Mouse (Mus musculus) lung, embryonic 16.5 days (tissue): Measurements from ENCODE around the gene Ccnd1. TPM values are rescaled to one million over a fixed set of nuclear protein-coding genes. Genes with fewer than 3 reads are reported as not detected.

Source experiments
- ATAC-seq: fragments of 200-750 bp; cut with Nextera tagmentation; 2 replicates; pipeline ENCODE4 v1.8.0; 2017; ENCODE audit warnings: low read depth, mild to moderate bottlenecking, moderate library complexity
- H3K27ac ChIP-seq: fragments of 300-500 bp; sonication (generic); 2 replicates; pipeline ENCODE4 v1.5.1; 2014; ENCODE audit warnings: mild to moderate bottlenecking, control low read depth, low read length
- H3K27me3 ChIP-seq: fragments of 300-500 bp; sonication (generic); 2 replicates; pipeline ENCODE4 v1.6.1; 2014; ENCODE audit warnings: low read depth, low read length, mixed read lengths; ENCODE audit not compliant: control insufficient read depth, insufficient read depth
- H3K36me3 ChIP-seq: fragments of 300-500 bp; sonication (generic); 2 replicates; pipeline ENCODE4 v1.6.1; 2014; ENCODE audit warnings: low read length; ENCODE audit not compliant: control insufficient read depth, insufficient read depth
- H3K4me1 ChIP-seq: fragments of 300-500 bp; sonication (generic); replicated peaks from 2 replicates; pipeline ENCODE4 v1.6.1; 2014; ENCODE audit warnings: low read length, mixed read lengths; ENCODE audit not compliant: control insufficient read depth, insufficient read depth
- H3K4me2 ChIP-seq: fragments of 300-500 bp; sonication (generic); 2 replicates; pipeline ENCODE4 v1.6.1; 2014; ENCODE audit warnings: low read depth, low read length, control low read depth
- H3K4me3 ChIP-seq: fragments of 300-500 bp; sonication (generic); 2 replicates; pipeline ENCODE4 v1.5.1; 2014; ENCODE audit warnings: mild to moderate bottlenecking, low read length, control low read depth
- H3K9ac ChIP-seq: fragments of 300-500 bp; sonication (generic); 2 replicates; pipeline ENCODE4 v1.6.1; 2014; ENCODE audit warnings: low read length, control low read depth
- H3K9me3 ChIP-seq: fragments of 300-500 bp; sonication (generic); 2 replicates; pipeline ENCODE4 v1.6.1; 2016; ENCODE audit warnings: low read length; ENCODE audit not compliant: control insufficient read depth
- WGBS: fragments of 180-500 bp; shearing (Covaris S2); extraction: QIAGEN DNeasy Blood & Tissue Kit; methylation state at CpG from one replicate; pipeline ENCODE4 v1.1.7; 2014; 5-methylcytosine and 5-hydroxymethylcytosine counted together
- polyA plus RNA-seq: library from polyadenylated mRNA; unstranded; fragments of >200 nt; fragmentation: Nextera tagmentation; extraction: Ambion mirVana; gene quantifications from 2 replicates; pipeline ENCODE4 v1.2.1, GENCODE M21; 2015

Gene Ccnd1
- polyA plus RNA-seq, 1 experiment from 2014 or later: 122 TPM

DNA sequence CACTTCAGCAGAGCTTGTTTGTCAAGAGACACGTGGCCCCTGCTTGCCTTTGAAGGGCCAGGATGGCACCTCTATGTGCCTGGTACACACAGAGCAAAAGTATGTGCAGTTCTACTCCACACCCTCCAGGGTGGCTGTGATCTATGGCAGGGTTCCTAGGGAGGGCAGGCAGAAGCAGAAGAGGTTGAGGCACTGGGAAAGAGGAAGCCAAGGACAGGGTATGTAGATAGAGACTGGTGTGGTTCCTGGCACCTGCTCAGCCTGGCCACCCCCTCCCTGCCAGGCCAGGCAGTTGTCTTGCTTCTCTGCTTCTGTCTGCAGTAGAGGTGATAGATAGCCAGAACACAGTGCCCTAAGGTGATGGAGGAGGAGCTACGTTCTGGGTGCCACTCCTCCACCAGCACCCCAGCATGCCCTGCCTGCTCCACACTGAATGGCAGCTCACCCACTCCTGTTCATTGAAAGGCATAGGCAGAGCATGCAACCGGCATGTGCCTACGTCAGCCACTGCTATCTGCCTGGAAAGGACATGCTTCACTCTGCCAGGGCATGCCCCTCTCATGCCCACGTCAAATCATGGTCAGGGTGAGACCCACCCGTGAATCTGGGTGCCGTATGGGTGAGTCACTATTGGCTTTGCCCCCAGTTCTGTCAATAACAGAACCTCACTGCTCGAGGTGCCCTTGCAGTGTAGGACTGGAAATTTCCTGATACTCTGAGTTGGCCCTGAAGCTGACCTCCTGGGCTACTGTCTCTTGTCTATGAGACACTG is 31.5 kb upstream of the Ccnd1 start:
- Histone ChIP-seq H3K27ac (no peak overlapping the region), H3K27me3 (no peaks in the 10 kb centered on the region), H3K36me3 (no peaks in the 10 kb centered on the region), H3K9me3 (no peaks in the 10 kb centered on the region), H3K9ac (no peak overlapping the region), H3K4me2 (no peak overlapping the region), H3K4me3 (no peak overlapping the region), H3K4me1 (0 out of 2 replicates have a peak, but pooled peaks cover 2% of the 10 kb centered on the region)
- ATAC-seq: peak; percentile 38; the same call in 1 of the 2 replicates
- 52% methylated on average over 8 of the region's 8 CpGs for WGBS

DNA sequence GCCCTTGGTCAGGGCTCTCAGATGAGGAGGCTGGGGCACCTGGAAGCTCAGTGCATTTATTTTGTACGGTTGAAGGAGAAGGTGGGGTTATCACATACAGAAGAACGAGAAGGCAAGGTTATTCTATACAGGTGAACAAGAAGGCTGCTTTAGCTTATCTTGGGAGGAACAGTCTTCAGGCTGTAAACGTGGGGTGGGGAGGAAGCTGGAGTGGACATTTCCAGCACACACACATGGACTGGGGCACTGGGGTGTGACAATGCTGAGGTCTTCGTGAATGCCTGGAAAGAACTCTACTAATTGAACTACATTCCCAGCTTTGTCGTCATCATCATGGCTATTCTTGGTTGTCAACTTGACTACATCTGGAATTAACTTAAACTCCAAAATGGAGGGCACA is 26.2 kb upstream of the Ccnd1 start:
- WGBS: 75% methylated on average over 5 of the region's 5 CpGs

DNA sequence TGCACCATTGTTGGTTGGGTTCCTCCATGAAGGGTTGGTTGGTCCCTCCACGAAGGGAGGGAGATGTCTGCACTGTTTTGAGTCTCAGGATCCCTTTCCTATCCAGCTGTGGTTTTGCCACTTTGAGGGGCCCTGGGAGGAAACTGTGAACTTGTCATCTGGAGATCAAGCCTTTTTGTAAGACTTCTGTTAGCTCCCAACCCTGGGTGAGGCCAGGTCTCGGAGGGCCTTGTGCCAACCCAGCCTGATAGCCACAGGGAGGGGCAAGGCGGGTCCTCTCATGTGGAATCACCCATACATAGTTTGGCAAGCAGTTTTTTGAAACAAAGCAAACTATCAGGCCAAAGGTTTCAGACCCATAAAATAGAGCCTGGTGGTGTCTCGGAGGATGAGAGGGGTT is 24.6 kb upstream of the Ccnd1 start:
- Histone ChIP-seq H3K9ac (no peak overlapping the region), H3K36me3 (no peaks in the 10 kb centered on the region), H3K4me3 (no peak overlapping the region), H3K27ac (no peak overlapping the region), H3K27me3 (no peaks in the 10 kb centered on the region), H3K4me2 (no peak overlapping the region), H3K4me1 (no peaks in the 10 kb centered on the region), H3K9me3 (no peaks in the 10 kb centered on the region)
- 78% methylated on average over 4 of the region's 4 CpGs for WGBS
- ATAC-seq: no peak

More for the DNA sequence above, 26.2 kb upstream of the Ccnd1 start:
- Histone ChIP-seq H3K27ac (no peak overlapping the region), H3K4me1 (no peaks in the 10 kb centered on the region), H3K4me3 (no peak overlapping the region), H3K9ac (no peak overlapping the region), H3K4me2 (no peak overlapping the region), H3K27me3 (no peaks in the 10 kb centered on the region), H3K36me3 (no peaks in the 10 kb centered on the region), H3K9me3 (no peaks in the 10 kb centered on the region)
- no peak for ATAC-seq

DNA sequence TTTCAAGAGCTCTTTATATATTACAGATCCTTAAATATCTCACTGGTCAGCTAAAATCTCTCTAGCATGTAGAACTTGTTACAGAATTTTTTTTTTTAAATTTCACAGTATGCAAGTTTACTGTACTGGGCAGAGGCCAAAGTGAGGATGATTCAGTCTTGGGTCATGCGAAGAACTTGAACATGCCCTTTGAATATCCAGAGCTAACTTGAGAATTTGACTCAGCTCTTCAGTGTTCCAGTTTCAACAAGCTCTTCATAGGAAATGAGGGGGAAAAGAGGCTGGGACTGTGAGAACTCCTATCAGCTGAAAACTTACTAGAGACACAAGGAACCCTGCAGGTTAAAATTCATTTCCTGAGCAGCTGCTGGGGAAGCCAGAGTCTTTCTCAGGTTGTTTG is 24.2 kb upstream of the Ccnd1 start:
- Histone ChIP-seq H3K36me3 (no peaks in the 10 kb centered on the region), H3K4me2 (no peak overlapping the region), H3K9me3 (no peaks in the 10 kb centered on the region), H3K27ac (no peak overlapping the region), H3K4me1 (no peaks in the 10 kb centered on the region; the same call in 1 of the 2 replicates), H3K4me3 (no peak overlapping the region), H3K27me3 (no peaks in the 10 kb centered on the region), H3K9ac (no peak overlapping the region)
- WGBS: 86% methylated on average over 1 of the region's 1 CpGs
- ATAC-seq: no peak

DNA sequence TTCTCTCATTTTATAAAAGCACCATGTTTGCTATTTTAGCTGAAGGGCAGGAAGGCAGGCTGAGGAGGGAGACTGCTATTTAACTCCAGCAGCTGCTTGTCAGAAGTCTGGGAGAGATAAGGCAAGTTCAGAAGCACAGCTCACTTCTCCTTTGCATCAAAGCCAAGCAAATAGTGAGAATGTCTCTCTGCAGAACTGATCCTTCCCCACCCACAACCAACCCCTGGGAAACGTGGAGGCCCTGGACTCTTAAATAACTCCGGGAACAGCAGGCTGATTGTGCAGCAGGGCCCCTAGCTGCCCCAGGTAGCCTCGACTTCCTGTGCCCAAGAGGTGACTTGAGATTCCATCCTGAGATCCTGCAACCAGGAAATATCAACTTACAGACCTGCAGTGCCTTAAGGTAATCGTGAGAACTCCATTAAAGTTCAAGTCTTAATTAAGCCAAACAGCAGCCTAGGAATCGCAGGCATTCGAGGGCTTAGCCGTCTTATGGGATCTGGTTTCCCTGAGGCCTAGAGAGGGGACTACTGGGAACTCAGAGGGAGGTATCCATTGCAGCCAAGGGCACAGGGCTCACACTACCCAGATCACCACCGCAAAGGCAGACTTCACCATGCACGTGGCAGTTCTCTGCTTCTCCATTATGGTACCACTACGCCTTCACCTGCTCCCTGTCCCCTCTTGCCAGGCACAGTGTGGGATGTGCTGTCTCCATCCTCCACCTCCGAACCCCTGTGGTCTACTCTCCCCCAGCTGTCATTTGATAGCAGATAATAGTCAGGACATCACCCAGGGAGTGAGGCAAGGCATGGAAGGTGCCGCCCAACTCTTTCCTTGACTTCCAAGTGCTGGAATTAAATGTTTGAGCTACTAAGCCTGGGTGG is 19.0 kb upstream of the Ccnd1 start:
- Histone ChIP-seq H3K27me3 (no peaks in the 10 kb centered on the region), H3K36me3 (no peaks in the 10 kb centered on the region), H3K9me3 (no peaks in the 10 kb centered on the region), H3K4me2 (no peak overlapping the region), H3K4me1 (peaks cover 2% of the 10 kb centered on the region; the same call in 1 of the 2 replicates), H3K27ac (peak overlapping the region; percentile 60), H3K4me3 (no peak overlapping the region), H3K9ac (no peak overlapping the region)
- peak; percentile 61; the same call in 1 of the 2 replicates for ATAC-seq
- 41% methylated on average over 12 of the region's 12 CpGs for WGBS

DNA sequence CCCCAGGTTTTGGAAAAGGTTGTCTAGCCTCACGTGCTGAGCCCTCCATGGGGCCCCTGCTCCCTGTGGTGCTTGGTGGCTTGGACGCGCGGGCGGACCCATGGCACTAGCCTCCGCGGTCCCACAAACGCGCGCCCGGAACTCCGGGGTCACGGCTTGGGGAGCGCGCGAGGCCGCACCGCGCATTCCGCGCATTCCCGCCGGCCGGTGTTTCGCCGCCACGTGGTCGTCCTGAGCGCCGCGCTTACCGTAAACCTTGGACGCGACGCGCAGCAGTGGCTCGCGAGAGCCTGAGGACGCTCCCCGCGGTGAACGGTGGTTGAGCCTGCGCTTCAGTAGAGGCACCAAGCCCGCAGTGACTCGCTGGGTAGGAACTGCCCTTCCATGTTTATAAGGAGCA is 3.5 kb upstream of the Ccnd1 start:
- peak overlapping the region; percentile 51 for H3K9ac ChIP-seq
- peak overlapping the region; percentile 93 for H3K4me2 ChIP-seq
- no peaks in the 10 kb centered on the region for H3K36me3 ChIP-seq
- ATAC-seq: peak; percentile 40
- peak overlapping the region; percentile 99 for H3K27ac ChIP-seq
- H3K9me3 ChIP-seq: no peaks in the 10 kb centered on the region
- H3K27me3 ChIP-seq: no peaks in the 10 kb centered on the region
- WGBS: under 1% methylated on average over 40 of the region's 45 CpGs
- peak overlapping the region; percentile 78 for H3K4me3 ChIP-seq
- H3K4me1 ChIP-seq: peaks cover 17% of the 10 kb centered on the region

DNA sequence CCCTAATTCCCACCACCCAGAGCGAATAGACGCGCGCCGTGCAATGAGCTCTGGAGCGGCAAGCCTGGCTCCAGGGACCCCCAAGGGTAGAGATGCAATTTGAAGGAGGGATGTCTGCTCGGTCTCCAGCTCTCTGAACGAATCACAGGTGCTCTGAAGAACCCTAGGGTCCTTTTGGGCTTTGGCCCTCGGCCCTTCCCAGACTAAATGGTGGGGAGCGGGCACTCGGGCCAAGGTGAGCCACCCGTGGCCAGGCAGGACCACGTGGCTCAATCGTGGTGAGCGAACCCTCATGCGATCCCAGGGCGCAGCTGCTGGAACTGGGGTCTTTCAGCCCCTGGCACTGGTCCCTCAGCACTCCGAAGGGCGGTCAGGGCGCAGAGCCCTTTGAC is 3.0 kb upstream of the Ccnd1 start:
- Histone ChIP-seq H3K4me3 (peak overlapping the region; percentile 78), H3K36me3 (no peaks in the 10 kb centered on the region), H3K4me1 (peaks cover 17% of the 10 kb centered on the region), H3K9ac (peak overlapping the region; percentile 51), H3K27me3 (peaks cover 4% of the 10 kb centered on the region), H3K9me3 (no peaks in the 10 kb centered on the region), H3K27ac (peak overlapping the region; percentile 99), H3K4me2 (peak overlapping the region; percentile 93)
- 1% methylated on average over 20 of the region's 20 CpGs for WGBS
- no peak for ATAC-seq

DNA sequence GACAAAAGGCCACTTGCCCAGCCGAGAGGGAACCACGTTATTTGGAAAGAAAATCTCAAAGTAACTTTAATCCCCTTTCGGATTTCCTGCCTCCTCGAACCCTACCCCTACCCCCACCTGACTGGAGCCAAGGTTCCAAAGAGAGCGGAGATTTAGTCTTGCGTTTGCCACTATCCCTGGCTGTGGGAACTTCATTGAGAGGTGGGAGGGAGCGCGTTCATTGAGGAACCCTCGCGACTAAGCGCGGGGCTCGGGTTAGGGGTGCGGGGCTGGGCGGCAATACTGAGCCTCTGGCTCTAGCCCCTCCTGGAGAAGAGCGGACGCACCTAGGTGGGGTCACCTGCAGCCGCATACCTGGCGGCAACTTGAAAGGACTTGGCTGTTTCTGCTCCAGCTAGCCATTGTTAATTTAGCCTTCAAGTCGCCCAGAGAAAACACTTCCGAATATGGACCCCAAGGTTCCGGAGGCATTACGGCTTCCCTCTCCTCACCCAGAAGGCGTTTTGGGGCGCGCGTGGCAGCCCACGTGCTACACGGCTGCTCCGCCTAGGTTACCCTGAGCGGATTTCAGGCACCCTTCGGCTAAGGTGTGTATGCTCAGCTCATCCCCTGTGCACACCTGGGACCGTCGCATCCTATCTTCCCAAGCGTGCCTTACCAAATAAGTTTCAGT is 2.5 kb upstream of the Ccnd1 start:
- peak overlapping the region; percentile 51 for H3K9ac ChIP-seq
- peak overlapping the region; percentile 78 for H3K4me3 ChIP-seq
- peaks cover 5% of the 10 kb centered on the region for H3K27me3 ChIP-seq
- peak overlapping the region; percentile 99 for H3K27ac ChIP-seq
- H3K4me2 ChIP-seq: peak overlapping the region; percentile 93
- peak; percentile 22 for ATAC-seq
- H3K36me3 ChIP-seq: no peaks in the 10 kb centered on the region
- no peaks in the 10 kb centered on the region for H3K9me3 ChIP-seq
- WGBS: under 1% methylated on average over 35 of the region's 35 CpGs
- H3K4me1 ChIP-seq: peaks cover 19% of the 10 kb centered on the region
